12 mouse cellular contexts compared by ENCODE assay signal in genomic region chr17:71306716-71307115, GRCm38 (mm10).
"Had no signal": no experiment of that assay in that cellular context is flagged by ENCODE, and none has a peak within 500 bp of the region (broad histone marks: within the 10 kb centered on the region; RNA-seq: fewer than 3 reads in every experiment).

No protein-coding gene starts in this region.

- H3K9ac ChIP-seq: limb, embryonic 15.5 days; lung, embryonic 15.5 days; midbrain, embryonic 13.5 days; neural tube, embryonic 15.5 days had no signal

- H3K4me3 ChIP-seq: limb, embryonic 15.5 days; lung, embryonic 15.5 days; midbrain, embryonic 13.5 days; myocyte; neural tube, embryonic 15.5 days had no signal

- H3K4me2 ChIP-seq: limb, embryonic 15.5 days; lung, embryonic 15.5 days; midbrain, embryonic 13.5 days; neural tube, embryonic 15.5 days had no signal

- ATAC-seq: midbrain, embryonic 13.5 days had no signal

- H3K27ac ChIP-seq: limb, embryonic 15.5 days; lung, embryonic 15.5 days; macrophage; midbrain, embryonic 13.5 days; neural tube, embryonic 15.5 days had no signal

- DNase-seq: kidney, postnatal 25 days; layer of hippocampus, postnatal 36 days; lung, postnatal 14 days; right cerebral cortex, adult 18-20 months; right cerebral cortex, postnatal 25 days; thymus, postnatal 4 days had no signal

- H3K9me3 ChIP-seq: limb, embryonic 15.5 days; lung, embryonic 15.5 days; midbrain, embryonic 13.5 days; neural tube, embryonic 15.5 days had no signal

- H3K36me3 ChIP-seq: limb, embryonic 15.5 days; lung, embryonic 15.5 days; midbrain, embryonic 13.5 days; neural tube, embryonic 15.5 days had no signal
